Mouse (Mus musculus) G1E (cell line): Measurements from ENCODE around the gene Paqr8.

ENCODE experiments used
- CTCF ChIP-seq: IDR thresholded peaks from 2 replicates; pipeline ENCODE4 v1.5.1; 2012; ENCODE audit warnings: low read depth, low read length, inconsistent platforms, mixed read lengths
- GATA1 ChIP-seq: IDR thresholded peaks from 2 replicates; pipeline ENCODE4 v1.6.1; 2012; ENCODE audit warnings: borderline replicate concordance, low read length, inconsistent platforms, mixed read lengths
- POLR2AphosphoS5 ChIP-seq: IDR thresholded peaks from 2 replicates; pipeline ENCODE4 v1.6.1; 2012; ENCODE audit warnings: low read depth, low read length, inconsistent platforms; ENCODE audit not compliant: insufficient replicate concordance

GRCm38 (mm10) chr1:20900336-20900735, 9.9 kb downstream of the Paqr8 start:
- TF ChIP-seq CTCF (no peak), POLR2AphosphoS5 (no peak), GATA1 (no peak)
